Mouse (Mus musculus) adrenal gland (tissue): Measurements from ENCODE around the gene Fkbp15.

Source experiments
- intact Hi-C: fragments of 180-260 bp; cut with DNase I; formaldehyde crosslinking; loops from one replicate; pipeline ENCODE4 v1.15.1; 2025
- long read RNA-seq, 2 experiments: library from polyadenylated mRNA; unstranded; transcript quantifications; one replicate each; pipeline ENCODE4 v2.0.0; 2020; ENCODE audit warnings: borderline replicate concordance in 1 of 2; ENCODE audit not compliant: insufficient replicate concordance in 1 of 2

The Fkbp15 gene
- long read RNA-seq, experiment 1, full-length matches to known transcripts, result 3 of 9 reads
- long read RNA-seq, experiment 1, partial matches to known transcripts, result 2 of 9 reads
- long read RNA-seq, experiment 1, other reads (novel, unspliced or antisense), result 4 of 9 reads
- long read RNA-seq, experiment 2, full-length matches to known transcripts, result 7 of 17 reads
- long read RNA-seq, experiment 2, partial matches to known transcripts, result 4 of 17 reads
- long read RNA-seq, experiment 2, other reads (novel, unspliced or antisense), result 6 of 17 reads

DNA sequence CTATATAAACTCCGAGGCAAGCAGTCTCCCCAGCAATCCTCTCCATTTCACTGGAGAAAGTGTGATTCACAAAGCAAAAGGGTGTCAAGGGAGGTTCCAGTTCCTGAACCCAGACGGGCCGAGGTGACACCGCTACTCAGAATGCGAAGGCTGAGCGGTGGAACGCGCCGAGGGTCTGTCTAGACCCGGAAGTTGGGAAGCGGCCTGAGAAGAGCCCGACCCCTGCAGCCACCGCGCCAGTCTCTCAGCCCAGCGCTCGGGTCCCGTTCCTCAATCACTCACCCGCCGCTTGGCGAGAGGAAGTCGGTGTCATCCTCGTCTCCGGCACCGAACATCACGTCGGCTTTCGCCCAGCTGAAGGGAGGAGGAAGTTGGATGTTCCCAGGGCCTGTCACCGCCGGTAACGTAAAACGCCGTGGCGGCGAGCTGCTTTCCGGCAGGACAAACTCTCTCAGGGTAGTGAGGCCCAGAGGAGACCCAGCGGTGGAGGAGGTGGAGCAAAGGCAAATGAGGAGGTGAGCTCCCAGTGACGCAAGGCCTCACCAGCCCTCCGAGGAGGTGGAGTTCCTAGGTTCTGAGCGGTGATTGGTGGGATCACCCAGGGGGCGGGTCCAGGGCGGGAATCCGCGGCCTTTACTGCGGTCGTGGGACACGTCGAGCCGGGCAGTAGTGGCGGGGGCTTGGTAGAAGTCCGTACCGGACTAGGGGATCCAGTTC lies at the start of gene Fkbp15, which contains the start of gene Slc31a1:
TSS of gene Fkbp15 (minus strand) at position 461 of the 717 bp plus-strand sequence.
TSS of gene Slc31a1 (plus strand) at position 640 of the 717 bp plus-strand sequence.
- intact Hi-C loops, result loop anchor here (5.0 kb wide), 1 partner anchor 47 kb away; the partner anchor contains the start of genes Cdc26 and Prpf4

DNA sequence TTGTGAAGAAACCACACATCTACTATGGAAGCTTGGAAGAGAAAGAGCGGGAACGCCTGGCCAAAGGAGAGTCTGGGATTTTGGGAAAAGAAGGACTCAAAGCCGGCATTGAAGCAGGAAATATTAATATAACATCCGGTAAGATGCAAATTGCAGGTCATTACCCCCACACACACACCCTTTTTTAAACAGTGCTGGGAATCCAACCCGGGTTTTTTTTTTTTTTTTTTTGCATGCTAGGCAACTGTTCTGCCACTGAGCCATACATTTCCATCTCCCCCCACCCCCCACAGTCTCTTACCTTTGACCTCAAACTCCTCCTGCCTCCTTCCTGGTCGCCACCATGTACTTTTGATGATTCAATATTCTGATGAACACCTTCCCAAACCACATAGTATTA lies 49.3 kb upstream of the Fkbp15 start:
- intact Hi-C loops, result loop anchor here (5.0 kb wide), 2 partner anchors 47 to 113 kb away; partner anchors contain the start of genes Fkbp15 and Slc31a1

- intact Hi-C loops, result loop anchor here (5.0 kb wide), 1 partner anchor 46 kb away; the partner anchor contains the start of genes Fkbp15 and Slc31a1
Measured at GRCm38 (mm10) chr4:62408601-62409282, 48.4 kb upstream of the Fkbp15 start, which contains the start of the genes Cdc26 and Prpf4. Gene Cdc26, minus strand, starts transcription at chr4:62408642. Gene Prpf4, plus strand, starts transcription at chr4:62408797.

DNA sequence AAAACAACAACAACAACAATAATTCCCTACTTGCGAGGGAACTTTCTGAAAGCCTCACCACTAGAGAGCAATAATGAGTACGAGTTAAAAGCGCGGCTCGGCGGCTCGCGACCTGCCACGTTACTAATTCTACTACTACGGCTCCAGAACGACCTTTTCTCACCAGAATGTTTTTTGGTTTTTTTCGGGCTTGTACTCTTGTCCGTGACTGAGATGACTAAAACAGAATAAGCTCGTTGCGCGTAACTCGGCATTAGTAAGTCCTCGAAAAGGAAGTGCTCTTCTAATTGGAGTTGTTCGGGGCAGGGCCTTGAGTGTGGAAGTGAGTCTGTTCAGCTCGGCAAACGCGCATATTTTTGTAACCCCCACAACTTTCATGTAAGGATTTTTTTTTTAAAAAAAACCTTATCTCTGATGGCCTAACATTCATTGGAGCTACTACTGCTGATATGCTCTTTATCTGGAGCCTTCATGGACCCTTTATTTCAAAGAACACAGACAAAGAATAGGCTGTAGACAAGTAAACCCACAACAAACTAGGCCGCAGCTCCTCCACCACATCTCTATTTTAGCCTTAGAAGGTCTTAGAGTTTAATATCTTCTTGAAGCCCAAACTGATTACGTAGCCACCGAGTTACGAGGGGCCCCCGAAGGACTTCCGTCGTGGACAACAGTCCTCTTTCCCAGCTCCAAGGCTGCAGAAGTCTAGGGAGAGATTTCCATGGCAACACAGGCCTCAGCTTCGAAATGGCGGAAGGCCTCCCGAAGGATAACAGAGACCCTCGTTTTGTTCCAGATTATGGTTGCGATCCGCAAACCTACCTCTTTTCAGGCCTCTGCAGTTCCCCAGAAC lies 47.6 kb upstream of the Fkbp15 start:
- intact Hi-C loops, result loop anchor here (5.0 kb wide), 1 partner anchor 46 kb away; the partner anchor contains the start of genes Fkbp15 and Slc31a1

DNA sequence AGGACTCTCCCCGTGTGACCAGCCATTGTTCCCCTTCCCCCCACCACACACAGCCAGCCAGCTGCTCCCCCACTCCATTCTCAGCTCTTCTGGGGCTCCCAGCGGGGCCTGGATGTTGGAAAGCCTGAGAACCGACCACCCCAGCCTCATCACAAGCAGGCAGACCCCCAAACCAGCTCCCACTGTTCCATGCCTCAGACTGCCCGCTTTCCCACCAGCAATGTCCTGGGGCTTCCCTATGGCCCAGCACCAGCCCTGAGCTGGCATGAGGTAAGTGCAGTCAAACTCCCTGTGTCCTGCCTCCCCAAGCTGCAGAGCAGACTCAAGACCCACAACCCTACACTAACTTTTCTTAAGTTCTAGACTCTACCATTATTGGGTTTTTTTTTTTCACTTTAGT lies 45.8 kb upstream of the Fkbp15 start:
- intact Hi-C loops, result loop anchor here (5.0 kb wide), 1 partner anchor 44 kb away; the partner anchor contains the start of genes Fkbp15 and Slc31a1

DNA sequence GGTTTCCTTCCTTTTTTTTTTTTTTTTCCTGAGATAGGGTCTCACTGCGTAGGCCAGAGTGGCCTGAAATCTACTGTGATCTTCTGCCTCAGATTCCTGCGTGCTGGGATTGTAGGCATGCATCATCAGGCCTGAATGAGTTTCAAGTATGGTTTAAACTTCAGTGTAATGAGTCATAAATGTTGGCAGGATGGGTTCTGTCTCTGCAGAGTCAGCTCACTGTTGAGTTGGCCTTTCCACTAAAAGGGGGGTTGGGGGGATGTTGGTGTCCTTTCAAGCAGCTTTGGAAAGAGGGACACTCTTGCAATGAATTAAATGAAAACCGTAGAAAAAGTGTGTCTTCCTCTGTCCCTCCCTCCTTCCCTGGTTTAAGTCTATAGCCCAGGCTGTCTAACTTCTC lies 38.6 kb upstream of the Fkbp15 start:
- intact Hi-C loops, result no loop called here

GRCm38 (mm10) chr4:62397616-62398365 lies 37.4 kb upstream of the Fkbp15 start:
- intact Hi-C loops, result no loop called here

GRCm38 (mm10) chr4:62395806-62396205 lies 35.5 kb upstream of the Fkbp15 start:
- intact Hi-C loops, result no loop called here

GRCm38 (mm10) chr4:62393459-62393858 lies 33.1 kb upstream of the Fkbp15 start:
- intact Hi-C loops, result no loop called here

- intact Hi-C loops, result no loop called here
Measured at GRCm38 (mm10) chr4:62391892-62392291, 31.5 kb upstream of the Fkbp15 start.

GRCm38 (mm10) chr4:62389592-62390512 lies 29.5 kb upstream of the Fkbp15 start:
- intact Hi-C loops, result no loop called here

GRCm38 (mm10) chr4:62385439-62385838 lies 25.1 kb upstream of the Fkbp15 start:
- intact Hi-C loops, result no loop called here

GRCm38 (mm10) chr4:62384159-62384558 lies 23.8 kb upstream of the Fkbp15 start:
- intact Hi-C loops, result no loop called here

DNA sequence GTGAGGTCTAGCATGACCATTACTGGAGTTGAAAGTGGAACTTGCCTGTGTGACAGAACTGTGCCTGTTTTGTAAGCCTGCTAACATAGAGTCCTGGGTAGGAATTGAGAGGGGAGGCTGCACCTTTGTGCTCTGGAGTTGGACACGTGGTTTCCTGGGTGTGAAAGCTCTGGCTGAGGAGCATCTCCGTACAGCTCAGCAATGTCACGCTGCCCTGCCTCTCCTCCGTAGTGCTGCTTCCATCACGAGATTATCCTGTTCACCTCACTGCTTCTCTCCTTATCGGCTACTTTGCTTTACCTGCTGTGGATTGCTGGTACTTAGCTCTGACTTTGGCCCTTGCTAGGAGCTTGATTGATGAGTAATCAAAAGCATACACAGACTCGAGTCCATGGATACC lies 23.4 kb upstream of the Fkbp15 start:
- intact Hi-C loops, result no loop called here

DNA sequence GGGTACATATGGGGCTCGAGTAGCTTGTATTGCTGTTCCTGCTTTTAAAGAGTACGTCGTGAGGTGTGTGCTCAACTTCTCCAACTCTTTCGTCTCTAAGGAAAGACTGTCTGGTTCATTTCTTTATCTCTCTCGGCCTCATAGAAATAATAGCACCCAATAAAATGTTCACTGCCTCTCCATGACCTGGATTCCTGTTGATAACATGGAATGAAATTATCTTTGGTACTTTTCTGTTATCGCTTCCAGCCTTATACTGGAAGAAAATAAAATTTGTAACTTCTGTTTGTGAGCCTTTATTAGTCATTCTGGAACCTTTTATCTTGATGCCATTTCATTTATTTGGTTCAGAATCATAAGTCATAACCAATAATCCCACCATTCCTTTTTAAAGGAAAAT lies 22.9 kb upstream of the Fkbp15 start:
- intact Hi-C loops, result no loop called here

- intact Hi-C loops, result no loop called here
Measured at GRCm38 (mm10) chr4:62379724-62380381, 19.5 kb upstream of the Fkbp15 start.

- intact Hi-C loops, result no loop called here
Measured at GRCm38 (mm10) chr4:62376123-62376522, 15.8 kb upstream of the Fkbp15 start.

DNA sequence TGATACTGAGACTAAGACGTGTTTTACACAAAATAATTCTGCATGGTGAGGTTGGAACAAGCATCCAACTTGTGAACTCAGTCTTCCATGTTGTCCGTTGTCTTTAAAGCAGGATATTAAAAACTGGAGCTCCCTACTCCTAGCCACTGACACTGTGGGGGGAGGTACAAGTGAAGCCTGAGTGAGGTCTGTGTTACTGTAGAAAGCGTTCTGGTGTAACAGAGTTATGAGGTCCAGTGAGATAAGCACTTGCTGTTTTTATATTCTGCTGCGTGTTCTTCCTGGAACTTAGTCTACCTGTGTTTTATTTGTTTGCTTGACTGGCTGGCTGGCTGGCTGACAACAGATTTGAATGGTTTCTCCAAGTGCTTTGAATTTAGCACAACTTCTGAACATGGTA lies 14.0 kb upstream of the Fkbp15 start:
- intact Hi-C loops, result no loop called here
